Mouse (Mus musculus) forebrain, embryonic 11.5 days (tissue): ENCODE measurements at regions not wholly inside any gene's neighbourhood (a gene's known extent, or its start where the extent isn't known, plus 50 kb on each side); places are given as distances from the start of the nearest gene placed in this dataset.

Experiments used
- ATAC-seq: fragments of 200-750 bp; cut with Nextera tagmentation; replicated peaks from 2 replicates; pipeline ENCODE4 v1.8.0; 2017; ENCODE audit warnings: moderate TSS enrichment; ENCODE audit not compliant: low FRiP score
- DNase-seq: peaks from one replicate; pipeline ENCODE4 v3.0.0-alpha.2; 2017; ENCODE audit warnings: low spot score
- H3K27ac ChIP-seq: fragments of 300-500 bp; sonication (generic); 2 replicates; pipeline ENCODE4 v1.5.1; 2014; ENCODE audit warnings: low read depth, low read length
- H3K27me3 ChIP-seq: fragments of 300-500 bp; sonication (generic); 2 replicates; pipeline ENCODE4 v1.6.1; 2014; ENCODE audit warnings: mild to moderate bottlenecking, low read length, mixed read lengths; ENCODE audit not compliant: control insufficient read depth, insufficient read depth
- H3K36me3 ChIP-seq: fragments of 300-500 bp; sonication (generic); 2 replicates; pipeline ENCODE4 v1.6.1; 2014; ENCODE audit warnings: mild to moderate bottlenecking, low read length, moderate library complexity, mixed read lengths; ENCODE audit not compliant: control insufficient read depth, insufficient read depth
- H3K4me1 ChIP-seq: fragments of 300-500 bp; sonication (generic); replicated peaks from 2 replicates; pipeline ENCODE4 v1.6.1; 2014; ENCODE audit warnings: low read length, mixed read lengths; ENCODE audit not compliant: control insufficient read depth, insufficient read depth
- H3K4me2 ChIP-seq: fragments of 300-500 bp; sonication (generic); 2 replicates; pipeline ENCODE4 v1.6.1; 2014; ENCODE audit warnings: low read depth, mild to moderate bottlenecking, low read length, moderate library complexity, mixed read lengths; ENCODE audit not compliant: severe bottlenecking
- H3K4me3 ChIP-seq: fragments of 300-500 bp; sonication (generic); 2 replicates; pipeline ENCODE4 v1.5.1; 2014; ENCODE audit warnings: low read depth, low read length
- H3K9ac ChIP-seq: fragments of 300-500 bp; sonication (generic); 2 replicates; pipeline ENCODE4 v1.6.1; 2014; ENCODE audit warnings: low read length
- H3K9me3 ChIP-seq: fragments of 300-500 bp; sonication (generic); 2 replicates; pipeline ENCODE4 v1.6.1; 2016; ENCODE audit warnings: low read length, mixed read lengths; ENCODE audit not compliant: control insufficient read depth
- WGBS: fragments of 180-500 bp; shearing (Covaris S2); extraction: QIAGEN DNeasy Blood & Tissue Kit; methylation state at CpG from one replicate; pipeline ENCODE4 v1.1.7; 2014; 5-methylcytosine and 5-hydroxymethylcytosine counted together

DNA sequence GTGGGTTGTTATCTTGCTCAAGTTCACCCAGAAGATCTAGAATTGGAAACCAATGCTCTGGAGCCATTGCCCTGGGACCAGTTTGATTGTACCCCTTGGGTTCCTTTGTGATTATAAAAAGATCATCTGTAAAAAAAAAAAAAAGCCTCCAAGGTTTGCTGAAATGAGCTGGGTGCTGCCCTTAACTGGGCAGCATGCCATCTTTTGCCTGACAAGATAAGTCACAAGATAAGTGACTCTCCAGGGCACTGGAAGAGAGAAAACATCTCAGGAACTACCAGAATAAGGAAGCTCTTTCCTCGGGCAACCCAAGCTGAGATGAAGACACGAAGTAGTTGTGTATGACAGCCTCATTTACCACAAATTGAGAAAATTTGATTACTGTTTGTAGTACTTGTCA, 202.7 kb upstream of the Eci2 start:
- Histone ChIP-seq H3K36me3 (no peaks in the 10 kb centered on the region), H3K4me3 (no peak overlapping the region), H3K27me3 (no peaks in the 10 kb centered on the region), H3K9me3 (no peaks in the 10 kb centered on the region), H3K4me2 (no peak overlapping the region), H3K27ac (no peak overlapping the region), H3K4me1 (no peaks in the 10 kb centered on the region), H3K9ac (no peak overlapping the region)
- 87% methylated on average over 2 of the region's 2 CpGs for WGBS
- no peak for DNase-seq
- ATAC-seq: no peak

DNA sequence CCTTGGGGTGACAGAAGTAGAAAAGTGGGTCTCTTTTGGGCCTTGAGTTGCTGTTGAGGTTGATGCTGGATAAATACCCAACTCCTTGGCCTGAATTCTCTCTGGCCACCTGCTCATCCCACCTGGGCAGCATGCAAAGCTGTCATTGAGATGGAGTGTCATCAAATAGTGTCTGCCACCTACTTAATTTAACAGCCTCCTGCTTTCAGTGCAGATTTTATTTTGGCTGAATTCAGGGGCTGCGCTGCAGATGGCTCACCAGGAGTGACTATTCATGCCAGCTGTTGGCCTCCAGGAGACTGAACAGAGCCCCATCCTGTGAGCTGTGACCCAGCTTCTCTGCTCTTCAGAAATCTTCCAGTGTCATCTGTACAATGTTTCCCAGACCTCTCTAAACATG, 206.7 kb upstream of the Eci2 start:
- no peak for ATAC-seq
- Histone ChIP-seq H3K4me1 (no peaks in the 10 kb centered on the region), H3K36me3 (no peaks in the 10 kb centered on the region), H3K4me2 (no peak overlapping the region), H3K27me3 (no peaks in the 10 kb centered on the region), H3K9ac (no peak overlapping the region), H3K9me3 (no peaks in the 10 kb centered on the region), H3K4me3 (no peak overlapping the region), H3K27ac (no peak overlapping the region)
- WGBS: 86% methylated on average over 1 of the region's 1 CpGs
- no peak for DNase-seq

DNA sequence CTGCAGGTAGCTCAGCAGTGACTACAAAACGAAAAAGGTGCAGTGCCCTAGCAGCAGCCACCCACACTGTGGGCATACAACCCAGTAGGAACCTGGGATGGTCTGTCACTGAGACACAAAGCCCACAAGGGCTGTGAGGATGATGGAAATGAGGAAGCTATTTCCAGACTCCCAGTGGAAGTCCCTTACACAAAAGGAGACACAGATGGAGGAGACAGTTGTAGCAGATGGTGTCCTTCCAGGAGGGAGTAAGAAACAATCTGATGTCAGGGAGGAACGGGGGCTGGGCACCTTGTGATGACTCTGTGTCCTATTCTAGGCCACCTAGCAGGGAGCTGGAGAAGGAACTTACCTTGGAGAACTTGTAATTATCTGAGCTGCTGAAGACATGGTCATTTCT, 214.5 kb upstream of the Eci2 start:
- Histone ChIP-seq H3K4me2 (no peak overlapping the region), H3K9ac (no peak overlapping the region), H3K27ac (no peak overlapping the region), H3K9me3 (no peaks in the 10 kb centered on the region), H3K4me1 (no peaks in the 10 kb centered on the region), H3K4me3 (no peak overlapping the region), H3K36me3 (no peaks in the 10 kb centered on the region), H3K27me3 (no peaks in the 10 kb centered on the region)
- DNase-seq (no peak), ATAC-seq (no peak)
- WGBS: 71% methylated on average over 2 of the region's 2 CpGs

DNA sequence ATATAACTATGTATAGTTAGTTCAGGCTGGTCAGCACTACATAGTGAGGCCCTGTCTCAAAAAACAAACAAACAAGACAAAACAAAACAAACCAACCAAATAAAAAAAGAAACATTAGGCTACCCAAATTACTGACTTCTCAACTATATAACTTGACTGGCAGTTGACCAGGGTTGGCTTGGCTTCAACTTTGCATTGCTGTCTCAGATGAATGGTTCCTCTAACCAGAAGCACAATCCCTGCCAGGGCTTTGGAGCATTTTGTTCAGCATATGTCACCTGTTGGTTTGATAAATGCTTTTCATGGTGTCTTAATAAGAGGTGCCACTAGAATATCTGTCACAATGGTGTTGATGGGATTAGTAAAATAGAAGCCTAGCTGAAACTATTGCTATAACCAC, 217.1 kb upstream of the Eci2 start:
- H3K4me2 ChIP-seq: no peak overlapping the region
- no peaks in the 10 kb centered on the region for H3K27me3 ChIP-seq

DNA sequence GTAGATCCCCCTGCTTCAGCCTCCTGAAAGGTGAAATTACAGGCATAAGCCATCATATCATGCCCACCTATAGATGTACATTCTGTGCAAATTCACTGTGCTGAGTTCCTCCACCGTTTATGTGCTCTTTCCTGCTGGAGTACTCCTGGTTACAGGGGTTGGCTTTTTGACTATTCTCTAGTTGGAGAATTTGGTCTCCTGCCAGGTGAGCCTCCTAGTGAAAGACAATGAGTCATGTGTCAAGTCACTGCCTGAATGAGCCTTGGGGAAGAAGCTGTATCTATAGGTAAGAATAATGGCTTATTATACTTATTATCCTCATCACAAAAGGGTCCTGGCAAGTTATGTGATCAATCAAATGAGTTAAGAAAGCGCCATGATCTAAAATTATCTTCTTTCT, 230.5 kb upstream of the Eci2 start:
- no peak for ATAC-seq

More for the DNA sequence above, 217.1 kb upstream of the Eci2 start:
- H3K9me3 ChIP-seq: no peaks in the 10 kb centered on the region
- no peak overlapping the region for H3K9ac ChIP-seq
- no peaks in the 10 kb centered on the region for H3K4me1 ChIP-seq
- no peak overlapping the region for H3K27ac ChIP-seq
- no peaks in the 10 kb centered on the region for H3K36me3 ChIP-seq
- no peak for ATAC-seq
- no peak overlapping the region for H3K4me3 ChIP-seq
- no peak for DNase-seq

DNA sequence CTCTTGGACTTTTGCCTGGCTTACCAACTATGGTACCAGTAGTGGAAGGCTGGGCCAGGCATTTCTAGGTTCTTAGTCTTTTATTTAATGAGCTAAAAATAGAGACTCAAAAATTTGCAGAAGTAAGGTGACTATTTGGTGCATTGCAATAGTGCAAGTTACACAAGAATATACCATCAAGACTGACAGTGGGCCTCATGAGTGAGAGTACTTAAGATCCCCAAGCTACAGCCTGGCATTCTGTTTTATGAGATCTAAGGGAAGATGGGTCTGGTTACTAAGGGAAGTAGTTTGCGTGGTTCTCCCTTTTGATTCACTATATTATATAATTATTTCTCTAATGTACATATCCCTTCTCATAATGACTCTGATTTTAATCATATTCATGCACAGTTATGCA, 231.8 kb upstream of the Eci2 start:
- Histone ChIP-seq H3K27ac (no peak overlapping the region), H3K4me2 (no peak overlapping the region), H3K36me3 (no peaks in the 10 kb centered on the region), H3K9me3 (no peaks in the 10 kb centered on the region), H3K4me1 (no peaks in the 10 kb centered on the region), H3K9ac (no peak overlapping the region), H3K4me3 (no peak overlapping the region), H3K27me3 (no peaks in the 10 kb centered on the region)
- WGBS: 88% methylated on average over 1 of the region's 1 CpGs
- ATAC-seq (no peak), DNase-seq (no peak)

More for the DNA sequence above, 230.5 kb upstream of the Eci2 start:
- Histone ChIP-seq H3K27ac (no peak overlapping the region), H3K4me3 (no peak overlapping the region), H3K9ac (no peak overlapping the region), H3K4me1 (no peaks in the 10 kb centered on the region), H3K27me3 (no peaks in the 10 kb centered on the region), H3K9me3 (no peaks in the 10 kb centered on the region), H3K4me2 (no peak overlapping the region), H3K36me3 (no peaks in the 10 kb centered on the region)
- 80% methylated on average over 2 of the region's 2 CpGs for WGBS
- no peak for DNase-seq

DNA sequence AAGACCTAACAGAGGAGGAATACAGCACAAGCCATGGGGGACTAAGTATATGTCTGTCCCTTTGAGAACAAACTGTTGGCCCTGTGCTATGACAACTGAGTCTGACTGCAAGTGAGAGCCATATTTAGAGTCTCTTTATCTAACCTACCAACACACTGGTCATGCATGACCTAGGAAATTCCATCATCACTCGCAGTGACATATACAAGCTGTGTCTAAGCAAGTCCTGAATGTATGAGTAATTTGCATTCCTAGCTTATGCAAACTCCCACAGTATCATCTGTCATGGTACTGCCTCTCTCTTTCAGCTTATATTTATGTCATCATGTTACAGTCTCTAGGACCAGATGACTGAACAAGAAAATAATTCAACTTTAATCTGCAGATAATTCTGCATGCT, 257.1 kb upstream of the Eci2 start:
- no peak overlapping the region for H3K27ac ChIP-seq
- no peak overlapping the region for H3K4me3 ChIP-seq
- no peaks in the 10 kb centered on the region for H3K36me3 ChIP-seq
- H3K27me3 ChIP-seq: no peaks in the 10 kb centered on the region
- no peak for ATAC-seq
- H3K4me1 ChIP-seq: no peaks in the 10 kb centered on the region
- H3K4me2 ChIP-seq: no peak overlapping the region
- 93% methylated on average over 1 of the region's 1 CpGs for WGBS
- DNase-seq: no peak
- H3K9me3 ChIP-seq: no peaks in the 10 kb centered on the region
- H3K9ac ChIP-seq: no peak overlapping the region

DNA sequence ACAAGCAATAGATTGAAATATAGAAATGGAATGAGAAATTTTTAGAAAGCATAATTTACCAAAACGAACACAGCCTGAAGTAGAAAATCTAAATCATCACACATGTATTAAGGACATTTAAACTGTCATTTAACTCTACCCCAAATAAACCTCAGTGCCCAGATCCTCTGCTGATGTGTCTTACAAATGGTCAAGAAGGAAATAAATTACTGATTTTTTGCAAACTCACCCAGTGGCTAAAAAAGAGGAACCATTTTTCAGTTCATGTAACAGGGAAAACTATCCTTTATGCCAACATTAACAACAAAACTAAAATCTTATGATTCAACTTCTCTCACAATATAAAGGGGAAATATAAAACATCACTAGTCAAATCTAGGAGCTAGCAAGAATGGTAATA, 275.2 kb upstream of the Eci2 start:
- H3K4me3 ChIP-seq: no peak overlapping the region
- H3K4me1 ChIP-seq: no peaks in the 10 kb centered on the region
- no peak overlapping the region for H3K27ac ChIP-seq
- H3K9me3 ChIP-seq: no peaks in the 10 kb centered on the region
- ATAC-seq: no peak
- no peak for DNase-seq
- H3K36me3 ChIP-seq: no peaks in the 10 kb centered on the region
- H3K9ac ChIP-seq: no peak overlapping the region
- H3K4me2 ChIP-seq: no peak overlapping the region
- no peaks in the 10 kb centered on the region for H3K27me3 ChIP-seq
- 74% methylated on average over 1 of the region's 1 CpGs for WGBS

DNA sequence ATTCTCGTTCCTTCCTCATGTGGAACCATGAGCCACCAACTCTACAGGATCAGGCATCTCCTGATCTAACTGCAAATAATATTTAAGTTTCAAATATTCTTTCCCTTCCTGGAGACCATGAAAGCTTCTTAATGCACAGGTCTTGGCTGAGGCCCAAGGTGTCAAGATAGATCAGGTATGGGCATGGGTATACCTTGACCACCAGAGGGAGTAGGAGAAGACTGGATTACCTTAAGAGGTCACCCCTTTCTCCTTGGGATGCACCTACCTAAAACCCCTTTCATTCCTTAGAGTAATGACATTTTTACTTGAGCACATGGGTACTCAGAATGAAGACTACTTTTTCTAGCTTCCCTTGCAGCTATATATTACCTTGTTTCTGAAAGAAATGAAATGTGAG, 289.9 kb upstream of the Eci2 start:
- no peaks in the 10 kb centered on the region for H3K9me3 ChIP-seq
- DNase-seq (no peak), ATAC-seq (no peak)
- no peak overlapping the region for H3K4me3 ChIP-seq
- H3K27ac ChIP-seq: no peak overlapping the region
- no peaks in the 10 kb centered on the region for H3K4me1 ChIP-seq
- H3K4me2 ChIP-seq: no peak overlapping the region
- WGBS: 91% methylated on average over 1 of the region's 1 CpGs
- H3K36me3 ChIP-seq: no peaks in the 10 kb centered on the region
- no peak overlapping the region for H3K9ac ChIP-seq
- no peaks in the 10 kb centered on the region for H3K27me3 ChIP-seq
